Mouse (Mus musculus): ENCODE measurements around the gene Cacnb4.

- TF ChIP-seq POLR2AphosphoS2 (IDR thresholded peaks at IDR 0.05; ENCODE audit: insufficient read length, low read depth) = no peak
- TF ChIP-seq E2F4 (IDR thresholded peaks at IDR 0.05; ENCODE audit: insufficient read depth) = no peak
- TF ChIP-seq REST (IDR thresholded peaks at IDR 0.05; ENCODE audit: insufficient read depth, insufficient read length) = no peak
- TF ChIP-seq MYOG (IDR thresholded peaks at IDR 0.05; ENCODE audit: control insufficient read depth in 1 of 3, insufficient read depth in 1 of 3, insufficient read length in 2 of 3, low read depth in 2 of 3) = no peak
- no peak for TF ChIP-seq POLR2A (IDR thresholded peaks at IDR 0.05; ENCODE audit: insufficient read length, low read depth)
- TF ChIP-seq MAX (IDR thresholded peaks at IDR 0.05; ENCODE audit: low read depth) = no peak
- TF ChIP-seq TCF12 (IDR thresholded peaks at IDR 0.05; ENCODE audit: insufficient read depth, poor library complexity, severe bottlenecking) = no peak
These were observed 132.1 kb downstream of the Cacnb4 start for GRCm38 (mm10) chr2:52544527-52544926.

All from myocyte (in vitro differentiated cells).